Mouse (Mus musculus) kidney, postnatal 25 days (tissue): ENCODE data around the gene Gm21060.
A peak's percentile ranks its signal among the peaks of the same experiment; 100 is the strongest.
"Not testable (repeated sequence)": the region's sequence is repeated elsewhere in the genome, so short reads cannot be mapped to it uniquely, and the experiment has no call there.

ENCODE experiments used
- DNase-seq, 2 experiments: peaks; one replicate each; pipeline ENCODE4 v3.0.0; 2021; ENCODE audit warnings: mixed read lengths in 2 of 2

Gene Gm21060

DNA sequence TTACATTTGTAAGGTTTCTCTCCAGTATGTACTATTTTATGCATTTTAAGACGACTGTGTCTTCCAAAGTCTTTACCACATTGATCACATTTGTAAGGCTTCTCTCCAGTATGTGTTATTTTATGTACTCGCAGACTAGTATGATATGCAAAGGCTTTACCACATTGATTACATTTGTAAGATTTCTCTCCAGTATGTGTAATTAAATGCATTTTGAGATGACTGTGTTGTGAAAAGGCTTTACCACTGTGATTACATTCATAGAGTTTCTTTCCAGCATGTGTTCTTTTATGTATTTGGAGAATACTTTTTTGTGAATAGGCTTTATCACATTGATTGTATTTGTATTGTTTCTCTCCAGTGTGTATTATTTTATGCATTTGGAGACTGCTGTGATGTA lies at the start of gene Gm21060:
Gene Gm21060 (minus strand): TSS at position 101 of the 400 bp plus-strand sequence.
- no peak for DNase-seq

DNA sequence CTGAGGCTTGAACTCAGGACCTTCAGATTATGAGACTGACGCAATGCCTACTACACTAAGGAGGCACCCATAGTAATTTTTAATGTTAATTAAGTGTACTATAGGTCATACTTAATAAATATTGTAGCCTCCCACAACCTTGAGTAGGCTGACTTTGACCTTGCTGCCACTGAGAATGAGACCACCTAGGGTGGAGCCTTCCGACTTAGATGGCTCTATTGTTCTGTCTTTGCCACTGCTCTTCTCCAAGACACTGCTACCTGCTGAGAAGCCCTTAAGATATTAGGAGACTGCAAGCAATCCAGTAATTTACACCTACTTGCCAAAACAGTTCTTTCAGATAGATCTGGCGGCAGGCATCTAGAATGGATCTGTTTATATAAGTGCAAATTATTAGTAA lies 24.0 kb upstream of the Gm21060 start:
- DNase-seq: not testable (repeated sequence)

DNA sequence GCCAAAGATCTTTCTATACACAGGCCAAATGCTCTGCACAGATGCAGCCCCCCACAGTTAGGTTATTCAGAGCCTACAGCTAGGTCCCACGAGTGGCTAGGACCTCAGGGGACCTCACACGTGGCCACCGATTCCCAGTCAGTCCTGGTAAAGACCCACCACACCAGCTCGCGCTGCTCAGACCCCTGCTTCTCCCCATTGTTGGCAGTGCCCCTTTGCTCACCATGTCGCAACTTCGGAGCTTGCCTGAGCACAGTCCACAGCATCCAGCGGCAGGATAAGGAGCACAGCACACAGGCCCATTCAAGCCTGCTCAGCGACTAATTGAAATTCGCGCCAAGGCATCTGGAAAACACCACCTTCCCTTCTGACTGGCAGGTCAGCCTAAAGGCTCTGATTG lies 16.3 kb upstream of the Gm21060 start:
- not testable (repeated sequence) for DNase-seq

DNA sequence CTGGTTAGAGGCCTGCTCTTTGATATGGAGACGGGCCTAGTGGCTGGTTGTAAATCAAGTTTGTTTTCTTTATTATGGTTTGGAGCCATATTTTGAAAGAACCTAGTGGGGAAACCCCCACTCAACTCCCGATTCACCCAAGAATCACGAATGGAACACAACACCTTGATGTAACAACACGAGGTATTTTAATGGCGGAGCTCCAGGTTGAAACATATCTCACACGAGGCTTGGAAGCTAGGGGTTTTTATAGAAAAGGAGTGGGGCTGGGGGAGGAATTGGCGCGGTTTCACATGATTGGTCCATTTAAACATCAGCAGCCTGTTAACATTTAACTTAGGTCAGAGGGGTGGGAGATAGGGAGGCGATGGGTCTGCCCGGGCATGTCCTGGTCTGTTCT lies 15.5 kb upstream of the Gm21060 start:
- not testable (repeated sequence) for DNase-seq

DNA sequence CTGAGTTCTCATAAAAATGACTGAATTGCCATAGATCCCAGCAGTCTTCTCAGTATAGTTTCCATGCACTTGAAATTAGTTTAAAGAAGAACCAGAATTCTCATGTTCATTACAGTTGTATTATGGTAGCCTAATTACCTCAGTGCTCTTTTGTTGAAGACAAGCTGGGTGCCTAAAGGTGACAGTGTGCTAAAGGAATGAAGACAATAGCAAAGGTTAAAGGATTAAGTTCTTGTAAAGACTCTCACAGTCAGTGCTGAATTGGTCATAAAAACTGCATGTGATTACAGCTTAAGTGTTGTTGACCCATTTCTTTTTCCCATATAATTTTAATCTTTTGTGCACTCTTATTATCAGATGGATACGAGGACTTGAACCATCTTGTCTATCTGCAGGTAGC lies 11.2 kb upstream of the Gm21060 start:
- not testable (repeated sequence) for DNase-seq

DNA sequence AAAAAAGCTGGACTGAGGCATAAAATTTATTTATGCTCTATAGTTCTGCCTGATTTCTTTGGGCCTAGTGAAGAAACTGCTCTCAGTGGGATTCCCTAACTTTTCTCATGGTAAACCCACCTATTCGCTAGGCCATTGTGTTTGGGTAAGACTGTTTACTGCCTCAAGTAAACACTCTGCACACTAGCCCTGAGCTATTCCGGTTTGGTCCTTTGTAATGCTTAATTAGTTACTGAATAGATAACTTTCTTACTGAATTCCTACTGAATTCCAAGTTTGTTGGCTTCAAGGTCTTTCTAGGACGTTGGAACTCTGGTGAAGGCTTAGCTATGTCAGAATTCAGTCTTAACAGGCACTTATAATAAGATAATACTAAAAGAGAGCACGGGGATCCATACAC lies 11.8 kb downstream of the Gm21060 start:
- not testable (repeated sequence) for DNase-seq

DNA sequence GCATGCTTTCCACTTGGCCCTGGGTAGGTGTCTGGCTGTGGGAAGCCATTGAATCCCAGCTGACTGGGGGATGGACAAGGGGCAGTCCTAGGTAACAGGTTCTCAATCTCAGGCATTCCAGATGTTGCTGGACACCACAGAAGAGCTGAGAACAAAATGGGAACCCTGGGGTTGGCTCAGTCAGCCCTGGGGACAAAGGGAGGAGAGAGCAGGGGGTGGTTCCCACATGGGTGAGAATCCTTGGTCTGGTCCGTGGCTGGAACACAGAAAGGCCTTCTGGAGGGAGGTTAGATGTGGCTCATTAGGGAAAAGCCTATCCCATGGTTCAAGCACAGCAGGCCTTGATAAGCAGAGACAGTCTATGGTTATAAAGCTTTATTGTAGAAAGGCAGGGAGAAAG lies 13.3 kb downstream of the Gm21060 start:
- DNase-seq: no peak

DNA sequence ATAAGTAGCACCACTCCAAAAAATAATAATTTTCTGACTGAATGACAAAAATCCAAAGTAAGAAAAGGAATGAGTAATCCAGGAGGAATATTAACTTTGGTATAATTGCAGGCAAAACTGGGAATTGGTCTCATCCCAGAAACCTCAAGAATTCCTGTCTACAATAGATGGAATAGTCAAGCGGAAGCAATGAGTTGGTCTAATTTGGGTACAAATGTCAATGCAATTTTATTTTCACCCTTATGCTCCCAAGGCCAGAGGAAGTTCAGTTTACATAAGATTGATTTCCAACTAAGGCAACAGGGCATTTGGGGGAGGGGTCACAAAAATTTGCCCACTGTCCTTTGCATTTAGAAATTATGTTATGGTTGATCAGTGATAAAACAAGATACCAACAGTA lies 21.4 kb downstream of the Gm21060 start:
- DNase-seq: no peak

DNA sequence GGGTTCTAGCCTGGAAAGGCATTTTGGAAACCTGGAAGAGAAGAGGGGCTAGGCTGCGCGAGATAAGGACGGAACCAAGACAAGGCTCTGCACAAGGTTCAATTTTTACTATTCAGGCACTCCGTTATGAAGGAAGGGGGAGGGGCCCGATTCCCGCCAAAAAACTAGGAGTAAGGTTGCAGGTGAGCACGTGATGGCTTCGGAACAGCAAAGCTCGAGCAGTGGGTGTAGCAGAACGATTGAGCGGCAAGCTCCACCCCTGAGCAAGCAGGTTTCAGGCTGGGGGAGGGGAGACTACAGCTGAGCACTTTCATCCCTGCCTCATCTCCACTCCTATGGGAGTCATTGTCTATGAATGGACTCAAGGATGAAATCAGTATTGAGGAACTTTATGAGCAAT lies 27.7 kb downstream of the Gm21060 start:
- DNase-seq: peak in 1 of 2 experiments; percentile 38

DNA sequence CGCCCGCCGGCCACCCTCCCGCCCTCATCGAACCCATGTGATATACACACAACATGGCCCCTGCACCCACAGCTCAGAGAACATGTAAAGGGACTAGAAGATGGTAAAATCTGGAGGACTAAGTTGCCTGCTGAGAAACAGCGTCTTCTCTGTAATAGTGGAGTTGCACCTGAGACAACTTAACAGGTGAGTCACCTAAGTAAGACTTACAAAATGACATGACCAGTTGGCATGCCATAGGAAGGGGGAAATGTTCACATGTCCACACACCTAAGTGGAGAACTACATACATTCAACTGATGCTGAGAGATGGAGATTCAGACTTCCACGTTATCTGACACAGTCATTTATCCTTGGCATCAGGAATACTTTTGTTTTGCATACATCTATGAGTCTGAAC lies 29.7 kb downstream of the Gm21060 start:
- no peak for DNase-seq

DNA sequence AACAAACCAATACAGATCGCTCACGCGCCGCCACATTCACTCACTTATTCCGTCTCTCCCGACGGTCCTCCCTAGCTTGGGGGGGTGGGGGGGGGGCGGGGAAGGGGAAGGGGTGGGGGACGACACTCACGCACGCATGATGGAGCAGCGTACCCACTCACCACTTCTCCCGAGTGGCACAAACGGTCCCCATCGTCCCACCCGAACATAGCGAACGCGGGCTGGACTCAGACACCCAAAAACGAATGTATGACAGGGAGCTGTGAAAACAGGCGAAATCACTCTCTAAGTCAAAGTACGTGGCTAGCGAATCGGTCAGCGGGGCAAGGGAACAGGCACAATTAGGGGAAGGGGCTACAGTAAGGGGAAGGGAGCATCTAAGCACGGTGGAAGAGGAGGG lies 30.2 kb downstream of the Gm21060 start:
- DNase-seq: no peak

DNA sequence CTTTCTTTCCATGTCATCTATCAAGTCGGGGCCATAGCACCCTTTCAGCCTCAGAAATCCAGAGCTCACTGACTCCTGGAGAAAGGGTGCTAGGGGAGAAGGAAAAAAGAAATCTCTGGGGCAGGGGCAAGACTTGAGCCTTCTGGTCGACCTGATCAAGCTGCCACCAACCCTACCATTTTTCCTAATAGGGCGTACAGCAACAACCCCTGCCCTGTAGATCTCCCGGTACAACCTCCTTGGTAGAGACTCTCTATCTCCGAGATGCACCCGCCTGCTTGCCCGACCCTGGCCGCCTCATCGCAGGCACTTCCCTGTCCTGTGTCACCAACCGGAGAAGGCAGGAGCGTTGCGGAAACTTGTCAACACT lies 30.6 kb downstream of the Gm21060 start:
- DNase-seq: peak; percentile 18 to 49

DNA sequence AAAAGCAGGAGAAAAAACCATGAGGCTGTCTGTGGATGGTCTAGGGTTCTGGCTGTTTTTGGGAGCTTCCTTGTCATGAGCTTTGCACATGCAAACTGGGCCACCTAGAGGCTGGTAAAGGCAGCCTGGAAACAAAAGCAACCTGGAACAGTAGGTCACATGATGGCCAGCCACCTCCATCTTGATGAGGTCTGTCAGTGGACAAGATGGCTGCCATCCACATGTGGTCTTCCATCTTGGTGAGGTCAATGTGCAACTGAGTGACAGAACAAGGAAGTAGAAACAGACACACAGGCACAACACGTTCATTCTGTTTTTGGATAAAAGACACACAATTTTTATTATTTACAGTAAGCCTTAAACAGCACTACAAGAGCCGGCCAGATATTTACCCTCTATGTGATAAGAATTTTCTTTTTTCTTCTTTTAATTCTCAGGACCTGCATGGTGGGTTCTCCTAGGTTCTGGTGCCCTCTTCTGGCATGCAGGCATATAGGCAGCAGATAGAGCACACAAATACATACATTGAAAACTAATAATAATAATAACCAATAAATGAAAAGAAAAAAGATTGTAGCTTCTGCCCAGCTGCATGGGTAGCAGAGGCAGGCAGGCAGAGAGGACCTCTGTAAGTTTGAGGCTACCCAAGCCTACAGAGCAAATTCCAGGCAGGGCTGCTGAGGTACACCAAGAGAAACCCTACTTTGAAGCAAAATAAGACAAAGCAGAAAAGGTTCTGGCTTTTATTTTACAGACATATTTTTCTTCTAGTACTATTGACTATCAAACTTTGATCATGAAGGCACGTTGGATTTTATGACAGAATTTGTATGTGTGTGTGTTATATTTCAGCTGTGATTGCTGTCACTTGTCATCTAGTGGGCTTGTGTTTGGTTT lies 31.3 kb downstream of the Gm21060 start:
- peak; percentile 69 to 72 for DNase-seq

DNA sequence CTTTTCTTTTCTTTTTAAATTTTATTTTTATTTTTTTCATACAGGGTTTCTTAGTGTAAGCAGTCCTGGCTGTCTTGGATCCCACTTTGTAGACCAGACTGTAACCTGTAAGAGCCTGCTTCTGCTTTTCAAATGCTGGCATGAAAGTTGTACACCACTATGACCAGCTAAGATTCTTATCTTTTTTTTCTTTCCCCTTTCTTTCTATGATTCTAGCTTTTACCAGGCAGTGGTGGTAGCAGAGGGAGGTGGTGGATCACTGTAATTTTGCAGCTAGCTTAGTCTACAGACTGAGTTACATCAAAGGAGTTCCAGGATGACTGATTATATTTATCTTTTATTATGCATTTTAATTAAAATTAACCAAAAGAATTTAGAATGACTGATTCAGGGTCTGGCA lies 31.9 kb downstream of the Gm21060 start:
- no peak for DNase-seq

DNA sequence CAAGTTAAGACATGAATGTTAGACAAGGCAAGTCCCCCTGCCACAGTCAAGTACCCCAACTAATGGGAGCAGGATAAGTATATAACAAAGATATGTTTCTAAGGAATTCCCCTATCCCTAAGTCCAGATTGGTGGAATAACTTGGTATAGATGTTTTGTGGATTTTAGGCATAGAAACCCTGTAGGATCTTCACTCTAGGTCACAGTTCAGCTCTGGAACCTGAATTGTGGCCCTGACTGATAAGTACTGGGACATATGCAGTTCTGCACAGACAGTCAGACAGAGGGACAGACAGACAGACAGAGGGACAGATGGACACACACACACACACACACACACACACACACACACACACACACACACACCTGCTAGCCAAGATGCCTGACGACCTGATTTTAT lies 32.6 kb downstream of the Gm21060 start:
- no peak for DNase-seq

DNA sequence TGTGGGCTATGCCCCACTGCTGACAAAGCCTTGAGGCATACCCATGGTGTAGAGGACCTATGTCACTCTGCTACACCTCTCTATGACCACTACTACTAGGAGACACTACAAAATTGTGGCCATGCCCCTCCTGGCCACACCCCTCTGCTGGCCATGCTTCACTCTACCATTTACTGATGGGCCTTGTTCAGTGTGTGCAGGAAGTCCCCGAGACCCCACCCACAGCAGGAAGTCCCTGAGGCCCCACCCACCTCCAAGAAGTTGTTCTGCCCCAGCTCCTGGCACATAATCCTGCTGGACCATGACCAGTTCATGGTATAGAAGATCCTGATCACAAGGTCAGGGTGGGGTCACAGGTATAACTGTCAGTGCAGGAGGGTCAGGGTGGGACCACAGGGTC lies 35.6 kb downstream of the Gm21060 start:
- DNase-seq: peak in 1 of 2 experiments; percentile 31

DNA sequence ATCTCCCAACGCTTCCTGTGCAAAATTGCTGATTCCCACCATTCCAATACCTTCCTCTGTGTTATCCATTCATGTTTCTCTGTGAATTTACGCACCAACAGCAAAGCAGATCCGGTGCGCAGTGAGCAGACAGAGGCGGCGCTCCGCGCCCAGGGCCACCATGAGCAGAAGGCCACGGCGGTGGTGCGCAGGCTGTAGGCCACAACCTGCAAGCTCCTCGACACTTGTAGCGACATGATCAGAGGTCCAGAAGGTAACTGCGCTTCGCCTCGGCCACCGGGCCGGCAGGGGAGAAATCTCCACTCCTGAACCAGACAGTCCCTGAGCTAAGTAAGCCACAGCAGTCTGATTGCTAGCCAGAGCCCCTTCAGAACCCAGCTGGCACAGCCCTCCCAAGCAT lies 39.1 kb downstream of the Gm21060 start:
- no peak for DNase-seq

DNA sequence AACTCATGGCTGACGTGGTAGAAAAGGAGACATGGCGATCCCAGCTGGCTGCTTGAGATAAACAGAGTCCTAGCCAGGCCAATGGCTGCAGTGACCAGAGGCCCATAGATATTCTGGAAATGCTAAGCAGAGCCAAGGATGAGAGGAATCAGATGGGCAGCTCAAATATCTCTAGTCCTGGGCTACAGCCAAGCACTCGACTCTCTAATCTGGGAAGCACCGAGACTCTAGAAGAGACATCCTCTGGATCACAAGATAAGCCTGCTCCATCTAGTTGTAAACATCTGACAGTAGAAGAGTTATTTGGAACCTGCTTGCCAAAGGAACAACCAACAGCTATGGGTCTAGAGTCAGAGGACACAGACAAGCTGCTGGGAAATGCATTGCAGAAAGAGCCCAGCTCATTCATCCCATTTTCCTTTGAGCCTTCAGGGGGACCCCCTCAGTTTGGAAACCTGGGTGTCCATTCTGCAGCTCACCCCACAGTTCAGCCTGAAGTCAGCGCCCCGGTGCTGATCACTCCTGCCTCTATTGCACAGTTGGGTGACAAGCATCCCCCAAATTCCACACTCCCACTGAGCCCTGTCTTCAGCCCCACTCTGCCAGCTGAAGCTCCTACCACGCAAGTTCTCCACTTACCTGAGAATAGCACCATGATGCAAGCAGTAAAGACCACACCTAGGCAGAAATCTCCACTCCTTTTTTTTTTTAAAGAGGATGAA lies 40.5 kb downstream of the Gm21060 start:
- DNase-seq: no peak

DNA sequence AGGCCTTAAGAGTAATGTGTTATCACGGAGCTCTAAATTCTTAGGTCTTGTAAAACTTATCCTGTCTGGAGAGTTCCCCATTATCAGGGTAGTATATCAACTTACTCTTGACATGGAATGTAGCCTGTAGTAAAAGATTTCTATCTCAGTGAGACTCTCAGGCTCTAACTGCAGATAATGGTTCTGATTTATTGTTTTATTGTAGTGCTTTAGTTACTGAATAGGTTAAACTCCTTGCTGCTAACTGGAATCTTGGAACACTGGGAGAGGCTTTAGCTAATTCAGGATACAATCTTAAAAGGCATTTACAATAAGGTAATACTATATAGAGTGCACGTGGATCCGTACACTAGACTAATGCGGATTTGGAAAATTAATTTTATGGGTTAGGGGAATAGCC lies 49.5 kb downstream of the Gm21060 start:
- not testable (repeated sequence) for DNase-seq
